Mouse (Mus musculus): ENCODE results near the gene Mapt. TPM values are rescaled to one million over a fixed set of nuclear protein-coding genes. Genes with fewer than 3 reads are reported as not detected.
A peak's percentile ranks its signal among the peaks of the same experiment; 100 is the strongest.

Gene Mapt
- polyA plus RNA-seq, 1 experiment from 2014 or later = 11.8 TPM

GRCm38 (mm10) chr11:104279049-104279448 lies 47.9 kb downstream of the Mapt start:
- no peak for ATAC-seq (ENCODE audit: low read depth)

GRCm38 (mm10) chr11:104279538-104279937 lies 48.3 kb downstream of the Mapt start:
- no peak overlapping the region for H3K4me2 ChIP-seq (ENCODE audit: low read depth, low read length)
- H3K9ac ChIP-seq (ENCODE audit: low read length) = no peak overlapping the region
- no peak overlapping the region for H3K4me3 ChIP-seq (ENCODE audit: low read length)
- H3K27ac ChIP-seq (ENCODE audit: low read length) = no peak overlapping the region
- ATAC-seq (ENCODE audit: low read depth) = no peak
- H3K4me1 ChIP-seq (replicated peaks; ENCODE audit: control insufficient read depth, insufficient read depth, low read length) = no peaks in the 10 kb centered on the region
- H3K27me3 ChIP-seq (ENCODE audit: control insufficient read depth, insufficient read depth, low read depth, low read length) = no peaks in the 10 kb centered on the region
- no peaks in the 10 kb centered on the region for H3K36me3 ChIP-seq (ENCODE audit: control insufficient read depth, insufficient read depth, low read length)
- 31% methylated on average over 3 of the region's 3 CpGs for WGBS
- no peaks in the 10 kb centered on the region for H3K9me3 ChIP-seq (ENCODE audit: control insufficient read depth, low read length)

More at GRCm38 (mm10) chr11:104279049-104279448, 47.9 kb downstream of the Mapt start:
- Histone ChIP-seq H3K36me3 (ENCODE audit: control insufficient read depth, insufficient read depth, low read length) (no peaks in the 10 kb centered on the region), H3K4me1 (replicated peaks; ENCODE audit: control insufficient read depth, insufficient read depth, low read length) (no peaks in the 10 kb centered on the region), H3K9me3 (ENCODE audit: control insufficient read depth, low read length) (no peaks in the 10 kb centered on the region), H3K4me2 (ENCODE audit: low read depth, low read length) (no peak overlapping the region), H3K9ac (ENCODE audit: low read length) (no peak overlapping the region), H3K4me3 (ENCODE audit: low read length) (no peak overlapping the region), H3K27ac (ENCODE audit: low read length) (no peak overlapping the region), H3K27me3 (ENCODE audit: control insufficient read depth, insufficient read depth, low read depth, low read length) (no peaks in the 10 kb centered on the region)
- 61% methylated on average over 4 of the region's 4 CpGs for WGBS

- Histone ChIP-seq H3K4me1 (replicated peaks; ENCODE audit: control insufficient read depth, insufficient read depth, low read length) (no peaks in the 10 kb centered on the region), H3K4me2 (ENCODE audit: low read depth, low read length) (no peak overlapping the region), H3K9ac (ENCODE audit: low read length) (no peak overlapping the region), H3K9me3 (ENCODE audit: control insufficient read depth, low read length) (no peaks in the 10 kb centered on the region), H3K36me3 (ENCODE audit: control insufficient read depth, insufficient read depth, low read length) (no peaks in the 10 kb centered on the region), H3K27me3 (ENCODE audit: control insufficient read depth, insufficient read depth, low read depth, low read length) (no peaks in the 10 kb centered on the region), H3K4me3 (ENCODE audit: low read length) (no peak overlapping the region), H3K27ac (ENCODE audit: low read length) (no peak overlapping the region)
- no peak for ATAC-seq (ENCODE audit: low read depth)
- 81% methylated on average over 5 of the region's 5 CpGs for WGBS
Measured at GRCm38 (mm10) chr11:104281501-104281900, 50.3 kb downstream of the Mapt start.

GRCm38 (mm10) chr11:104287113-104287512 lies 55.9 kb downstream of the Mapt start:
- Histone ChIP-seq H3K36me3 (ENCODE audit: control insufficient read depth, insufficient read depth, low read length) (no peaks in the 10 kb centered on the region), H3K4me2 (ENCODE audit: low read depth, low read length) (no peak overlapping the region), H3K4me1 (replicated peaks; ENCODE audit: control insufficient read depth, insufficient read depth, low read length) (no peaks in the 10 kb centered on the region; the same call in 1 of the 2 replicates), H3K27me3 (ENCODE audit: control insufficient read depth, insufficient read depth, low read depth, low read length) (no peaks in the 10 kb centered on the region), H3K9me3 (ENCODE audit: control insufficient read depth, low read length) (no peaks in the 10 kb centered on the region), H3K27ac (ENCODE audit: low read length) (no peak overlapping the region), H3K4me3 (ENCODE audit: low read length) (no peak overlapping the region), H3K9ac (ENCODE audit: low read length) (no peak overlapping the region)
- WGBS = 90% methylated on average over 18 of the region's 18 CpGs
- ATAC-seq (ENCODE audit: low read depth) = no peak

- no peak overlapping the region for H3K9ac ChIP-seq (ENCODE audit: low read length)
- H3K36me3 ChIP-seq (ENCODE audit: control insufficient read depth, insufficient read depth, low read length) = no peaks in the 10 kb centered on the region
- no peaks in the 10 kb centered on the region for H3K27me3 ChIP-seq (ENCODE audit: control insufficient read depth, insufficient read depth, low read depth, low read length)
- H3K4me3 ChIP-seq (ENCODE audit: low read length) = no peak overlapping the region
- peak overlapping the region; percentile 27; the same call in 1 of the 2 replicates for H3K27ac ChIP-seq (ENCODE audit: low read length)
- no peak overlapping the region for H3K4me2 ChIP-seq (ENCODE audit: low read depth, low read length)
- no peaks in the 10 kb centered on the region; the same call in 1 of the 2 replicates for H3K4me1 ChIP-seq (replicated peaks; ENCODE audit: control insufficient read depth, insufficient read depth, low read length)
- WGBS = 45% methylated on average over 6 of the region's 6 CpGs
- H3K9me3 ChIP-seq (ENCODE audit: control insufficient read depth, low read length) = no peaks in the 10 kb centered on the region
- ATAC-seq (ENCODE audit: low read depth) = peak; percentile 29; the same call in 1 of the 2 replicates
Measured at GRCm38 (mm10) chr11:104288835-104289198, 57.6 kb downstream of the Mapt start.

- H3K4me3 ChIP-seq (ENCODE audit: low read length) = no peak overlapping the region
- no peaks in the 10 kb centered on the region for H3K9me3 ChIP-seq (ENCODE audit: control insufficient read depth, low read length)
- H3K4me2 ChIP-seq (ENCODE audit: low read depth, low read length) = no peak overlapping the region
- H3K27me3 ChIP-seq (ENCODE audit: control insufficient read depth, insufficient read depth, low read depth, low read length) = no peaks in the 10 kb centered on the region
- no peaks in the 10 kb centered on the region; the same call in 1 of the 2 replicates for H3K4me1 ChIP-seq (replicated peaks; ENCODE audit: control insufficient read depth, insufficient read depth, low read length)
- H3K36me3 ChIP-seq (ENCODE audit: control insufficient read depth, insufficient read depth, low read length) = no peaks in the 10 kb centered on the region
- no peak overlapping the region for H3K9ac ChIP-seq (ENCODE audit: low read length)
- H3K27ac ChIP-seq (ENCODE audit: low read length) = peak overlapping the region; percentile 42; the same call in 1 of the 2 replicates
- WGBS = 21% methylated on average over 13 of the region's 13 CpGs
- ATAC-seq (ENCODE audit: low read depth) = peak; percentile 70
Measured at GRCm38 (mm10) chr11:104289199-104290031, 58.2 kb downstream of the Mapt start.

GRCm38 (mm10) chr11:104292443-104293220 lies 61.4 kb downstream of the Mapt start:
- H3K4me2 ChIP-seq (ENCODE audit: low read depth, low read length) = no peak overlapping the region

GRCm38 (mm10) chr11:104293241-104293640 lies 62.1 kb downstream of the Mapt start:
- no peaks in the 10 kb centered on the region; the same call in none of the 2 replicates for H3K4me1 ChIP-seq (replicated peaks; ENCODE audit: control insufficient read depth, insufficient read depth, low read length)
- no peaks in the 10 kb centered on the region for H3K27me3 ChIP-seq (ENCODE audit: control insufficient read depth, insufficient read depth, low read depth, low read length)
- no peak overlapping the region for H3K4me2 ChIP-seq (ENCODE audit: low read depth, low read length)
- H3K36me3 ChIP-seq (ENCODE audit: control insufficient read depth, insufficient read depth, low read length) = no peaks in the 10 kb centered on the region
- no peak overlapping the region for H3K9ac ChIP-seq (ENCODE audit: low read length)
- no peaks in the 10 kb centered on the region for H3K9me3 ChIP-seq (ENCODE audit: control insufficient read depth, low read length)
- H3K27ac ChIP-seq (ENCODE audit: low read length) = no peak overlapping the region
- ATAC-seq (ENCODE audit: low read depth) = no peak
- H3K4me3 ChIP-seq (ENCODE audit: low read length) = no peak overlapping the region
- WGBS = 53% methylated on average over 9 of the region's 9 CpGs

More at GRCm38 (mm10) chr11:104292443-104293220, 61.4 kb downstream of the Mapt start:
- no peak overlapping the region for H3K9ac ChIP-seq (ENCODE audit: low read length)
- H3K27me3 ChIP-seq (ENCODE audit: control insufficient read depth, insufficient read depth, low read depth, low read length) = no peaks in the 10 kb centered on the region
- 81% methylated on average over 7 of the region's 7 CpGs for WGBS
- H3K9me3 ChIP-seq (ENCODE audit: control insufficient read depth, low read length) = no peaks in the 10 kb centered on the region
- no peaks in the 10 kb centered on the region for H3K36me3 ChIP-seq (ENCODE audit: control insufficient read depth, insufficient read depth, low read length)
- H3K4me1 ChIP-seq (replicated peaks; ENCODE audit: control insufficient read depth, insufficient read depth, low read length) = no peaks in the 10 kb centered on the region; the same call in none of the 2 replicates
- H3K27ac ChIP-seq (ENCODE audit: low read length) = no peak overlapping the region
- ATAC-seq (ENCODE audit: low read depth) = no peak
- H3K4me3 ChIP-seq (ENCODE audit: low read length) = no peak overlapping the region

GRCm38 (mm10) chr11:104295145-104295544 lies 64.0 kb downstream of the Mapt start:
- Histone ChIP-seq H3K36me3 (ENCODE audit: control insufficient read depth, insufficient read depth, low read length) (no peaks in the 10 kb centered on the region), H3K4me1 (replicated peaks; ENCODE audit: control insufficient read depth, insufficient read depth, low read length) (no peaks in the 10 kb centered on the region; the same call in 1 of the 2 replicates), H3K4me3 (ENCODE audit: low read length) (no peak overlapping the region), H3K27ac (ENCODE audit: low read length) (no peak overlapping the region), H3K9me3 (ENCODE audit: control insufficient read depth, low read length) (no peaks in the 10 kb centered on the region), H3K4me2 (ENCODE audit: low read depth, low read length) (no peak overlapping the region), H3K27me3 (ENCODE audit: control insufficient read depth, insufficient read depth, low read depth, low read length) (no peaks in the 10 kb centered on the region), H3K9ac (ENCODE audit: low read length) (no peak overlapping the region)
- ATAC-seq (ENCODE audit: low read depth) = no peak
- 47% methylated on average over 5 of the region's 5 CpGs for WGBS

Measured in lung, embryonic 16.5 days (tissue).